Mouse (Mus musculus) olfactory bulb, adult 2 months (tissue): ENCODE data around the gene Tbc1d1. TPM values are rescaled to one million over a fixed set of nuclear protein-coding genes. Genes with fewer than 3 reads are reported as not detected.

Experiments
- H3K27ac ChIP-seq: fragments of 200-500 bp; 2 replicates; pipeline ENCODE4 v1.5.1; 2012; ENCODE audit warnings: low read depth, low read length; ENCODE audit not compliant: insufficient read depth
- H3K4me1 ChIP-seq: fragments of 200-500 bp; 2 replicates; pipeline ENCODE4 v1.6.1; 2012; ENCODE audit warnings: low read length; ENCODE audit not compliant: control insufficient read depth, insufficient read depth
- H3K4me3 ChIP-seq: fragments of 200-500 bp; 2 replicates; pipeline ENCODE4 v1.5.1; 2012; ENCODE audit warnings: mild to moderate bottlenecking, low read depth, low read length, moderate library complexity; ENCODE audit not compliant: insufficient read depth
- CTCF ChIP-seq: fragments of 200-500 bp; IDR thresholded peaks from 2 replicates; pipeline ENCODE4 v1.5.1; 2012; ENCODE audit warnings: low read depth, mild to moderate bottlenecking, low read length, moderate library complexity; ENCODE audit not compliant: insufficient read depth
- POLR2A ChIP-seq: fragments of 200-500 bp; IDR thresholded peaks from 2 replicates; pipeline ENCODE4 v1.6.1; 2012; ENCODE audit warnings: mild to moderate bottlenecking, low read depth, low read length, moderate library complexity; ENCODE audit not compliant: insufficient read depth
- WGBS: fragments of 180-500 bp; shearing (Covaris S2); methylation state at CpG from one replicate; pipeline ENCODE4 v1.1.7; 2018; 5-methylcytosine and 5-hydroxymethylcytosine counted together
- polyA plus RNA-seq: library from polyadenylated mRNA; stranded (reverse); fragments of >200 nt; gene quantifications from 2 replicates; pipeline ENCODE4 v1.2.4, GENCODE M21; 2012; ENCODE audit warnings: low replicate concordance; ENCODE audit not compliant: missing spikeins, insufficient read depth, insufficient read length

Tbc1d1 gene
- polyA plus RNA-seq, 1 experiment, result not detected

DNA sequence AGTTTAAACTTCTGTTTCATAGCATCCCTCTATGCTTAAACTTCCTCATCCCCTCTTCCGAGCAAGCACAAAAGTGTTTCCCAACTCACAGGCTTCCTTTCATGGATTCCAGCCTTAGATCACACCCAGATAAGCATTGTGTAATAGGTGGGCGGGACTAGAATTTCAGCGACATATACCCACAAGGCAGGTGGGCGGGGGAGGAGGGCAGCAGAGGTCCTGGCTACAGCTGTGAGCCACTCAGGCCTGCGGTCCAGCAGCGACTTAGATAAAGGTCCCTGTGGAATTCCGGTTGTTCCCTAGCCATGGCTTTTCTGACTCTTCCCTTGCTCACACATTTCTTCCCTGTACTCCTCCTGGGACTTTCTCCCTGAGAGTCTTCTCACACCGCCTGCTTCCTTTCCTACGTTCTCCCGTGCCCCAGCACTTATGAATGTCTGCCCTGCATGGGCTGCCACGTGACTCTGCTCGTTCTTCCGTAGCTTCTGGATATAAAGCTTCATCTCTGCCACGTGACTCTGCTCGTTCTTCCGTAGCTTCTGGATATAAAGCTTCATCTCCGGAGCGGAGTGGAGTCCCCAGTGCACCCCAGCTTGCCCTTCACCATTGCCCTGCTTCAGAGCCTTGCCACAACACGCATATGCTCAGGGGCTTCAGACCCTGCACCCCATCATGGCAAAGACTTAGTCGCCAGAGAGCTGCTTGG lies 142.4 kb downstream of the Tbc1d1 start:
- TF ChIP-seq CTCF, result no peak
- no peak for TF ChIP-seq POLR2A
- Histone ChIP-seq H3K27ac (0 out of 2 replicates have a peak overlapping the region, but pooled peaks have one; percentile 23), H3K4me1 (peaks cover 19% of the 10 kb centered on the region), H3K4me3 (no peak overlapping the region)
- WGBS, result 59% methylated on average over 20 of the region's 20 CpGs

DNA sequence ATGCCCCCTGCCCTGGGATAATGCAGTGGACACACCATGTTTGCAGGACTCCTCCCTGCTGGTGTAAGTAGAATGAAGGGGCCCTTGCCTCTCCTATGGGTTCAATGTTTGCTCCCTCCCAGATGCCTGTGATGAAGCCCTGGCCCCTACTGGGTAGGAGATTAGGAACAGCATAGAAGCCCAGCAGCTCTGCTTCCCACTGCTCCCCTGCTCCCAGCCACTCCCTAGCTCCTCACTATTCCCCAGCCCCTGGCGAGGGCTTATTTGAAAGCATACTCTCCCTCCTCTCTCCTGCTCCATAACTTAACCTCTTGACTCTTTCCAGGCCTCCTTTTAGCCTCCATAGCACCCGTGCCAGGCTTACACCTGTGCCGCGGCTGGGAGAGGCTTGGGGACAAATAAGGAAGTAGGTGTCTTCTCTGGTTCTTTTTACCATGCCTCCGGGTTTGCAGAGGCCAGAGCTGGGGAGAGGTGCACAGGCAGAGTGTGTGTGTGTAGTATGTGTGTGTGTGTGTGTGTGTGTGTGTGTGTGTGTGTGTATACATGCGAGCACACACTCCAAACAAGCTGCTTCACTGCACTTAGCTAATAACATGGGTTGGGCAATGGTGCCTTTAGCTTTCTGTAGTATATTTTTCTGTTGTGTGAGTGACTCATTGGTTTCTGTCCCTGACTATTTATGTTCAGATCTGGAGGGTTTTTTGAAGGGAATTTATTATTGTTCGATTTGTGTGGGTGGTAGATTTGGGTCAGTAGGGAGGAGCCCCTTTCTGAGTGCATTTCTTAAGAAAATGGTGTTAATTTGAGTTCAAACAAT lies 143.6 kb downstream of the Tbc1d1 start:
- Histone ChIP-seq H3K4me3 (no peak overlapping the region), H3K27ac (0 out of 2 replicates have a peak overlapping the region, but pooled peaks have one; percentile 31), H3K4me1 (peaks cover 19% of the 10 kb centered on the region)
- TF ChIP-seq POLR2A, result no peak
- TF ChIP-seq CTCF, result no peak
- WGBS, result 61% methylated on average over 7 of the region's 7 CpGs

DNA sequence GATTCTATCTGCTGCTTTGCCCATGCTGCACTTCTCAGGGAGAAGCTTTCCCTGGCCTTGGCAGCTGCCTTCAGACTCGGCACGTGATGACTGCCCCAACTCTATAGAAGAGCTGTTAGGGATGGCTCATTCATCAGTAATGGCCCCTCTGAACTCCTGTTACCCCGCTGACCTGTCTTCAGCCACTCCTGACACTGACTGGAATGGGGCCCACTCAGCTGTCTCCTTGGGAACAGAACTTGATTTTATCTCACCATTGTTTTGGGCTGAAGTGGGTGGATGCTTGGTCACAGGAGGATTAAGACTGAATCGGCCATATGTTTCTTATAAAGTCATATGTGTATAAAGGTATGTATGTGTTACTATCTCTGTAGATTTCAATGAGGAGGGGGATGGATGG lies 145.1 kb downstream of the Tbc1d1 start:
- Histone ChIP-seq H3K27ac (no peak overlapping the region), H3K4me3 (no peak overlapping the region), H3K4me1 (peaks cover 19% of the 10 kb centered on the region)
- 80% methylated on average over 4 of the region's 4 CpGs for WGBS
- TF ChIP-seq POLR2A, result no peak
- TF ChIP-seq CTCF, result no peak

DNA sequence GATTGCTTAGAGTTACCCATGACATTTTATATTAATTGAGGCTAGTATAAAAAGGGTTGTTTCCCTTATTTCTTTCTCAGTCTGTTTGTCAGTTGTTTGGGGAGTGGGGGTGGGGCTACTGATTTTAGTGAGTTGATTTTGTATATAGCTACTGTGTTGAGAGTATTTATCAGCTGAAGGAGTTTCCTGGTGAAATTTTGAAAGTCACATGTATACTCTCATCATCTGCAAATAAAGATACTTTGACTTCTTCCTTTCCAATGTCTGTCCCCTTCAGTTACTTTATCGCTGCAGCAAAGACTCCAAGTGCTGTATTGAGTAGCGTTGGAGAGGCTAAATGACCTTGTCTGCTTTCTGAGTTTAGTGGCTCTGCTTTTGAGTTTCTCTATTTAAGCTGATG lies 151.2 kb downstream of the Tbc1d1 start:
- WGBS, result 96% methylated on average over 2 of the region's 2 CpGs
- H3K27ac ChIP-seq, result no peak overlapping the region
- TF ChIP-seq CTCF (no peak), POLR2A (no peak)
- no peaks in the 10 kb centered on the region for H3K4me1 ChIP-seq
- no peak overlapping the region for H3K4me3 ChIP-seq

DNA sequence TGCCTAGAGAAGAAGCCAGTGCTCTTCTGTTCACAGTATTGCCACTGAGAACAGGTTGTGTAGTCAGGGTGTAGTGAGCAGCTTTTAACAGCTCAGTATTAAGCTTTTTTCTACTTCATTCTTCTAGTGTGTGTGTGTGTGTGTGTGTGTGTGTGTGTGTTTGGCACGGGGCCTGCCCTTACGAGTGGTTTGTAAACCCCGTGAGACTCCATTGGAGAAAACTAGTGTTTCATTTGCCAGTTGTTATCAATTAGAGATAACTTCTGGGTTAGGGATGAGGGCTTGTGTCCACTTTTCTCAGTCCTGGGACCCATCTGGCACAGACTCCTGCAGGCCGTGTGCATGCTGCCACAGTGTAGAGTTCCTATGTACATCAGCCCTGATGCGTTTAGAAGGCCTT lies 156.2 kb downstream of the Tbc1d1 start:
- 56% methylated on average over 5 of the region's 5 CpGs for WGBS
- Histone ChIP-seq H3K27ac (no peak overlapping the region), H3K4me1 (peaks cover 26% of the 10 kb centered on the region), H3K4me3 (no peak overlapping the region)
- TF ChIP-seq CTCF (no peak), POLR2A (no peak)

DNA sequence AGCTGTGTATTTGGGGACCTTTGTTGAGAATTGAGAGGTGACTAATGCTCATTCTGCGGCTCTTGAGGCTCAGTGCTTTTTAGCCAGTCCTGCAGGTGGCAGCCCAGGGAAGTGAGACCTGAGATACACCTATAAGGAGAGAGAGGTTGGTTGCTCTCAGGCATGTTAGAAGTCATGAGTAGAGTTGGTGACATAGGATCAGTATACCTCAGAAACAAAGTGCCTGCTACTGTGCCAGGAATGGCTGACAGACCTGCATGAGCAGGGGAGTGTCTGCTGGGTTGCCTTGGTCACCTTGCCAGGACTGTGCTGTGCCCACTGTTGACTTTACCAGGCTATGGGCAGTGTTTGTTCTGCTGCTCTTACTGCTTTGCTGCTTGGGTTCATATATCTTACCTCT lies 157.4 kb downstream of the Tbc1d1 start:
- Histone ChIP-seq H3K4me1 (peaks cover 26% of the 10 kb centered on the region), H3K4me3 (no peak overlapping the region), H3K27ac (0 out of 2 replicates have a peak overlapping the region, but pooled peaks have one; percentile 21)
- no peak for TF ChIP-seq POLR2A
- TF ChIP-seq CTCF, result no peak
- 91% methylated on average over 1 of the region's 1 CpGs for WGBS

DNA sequence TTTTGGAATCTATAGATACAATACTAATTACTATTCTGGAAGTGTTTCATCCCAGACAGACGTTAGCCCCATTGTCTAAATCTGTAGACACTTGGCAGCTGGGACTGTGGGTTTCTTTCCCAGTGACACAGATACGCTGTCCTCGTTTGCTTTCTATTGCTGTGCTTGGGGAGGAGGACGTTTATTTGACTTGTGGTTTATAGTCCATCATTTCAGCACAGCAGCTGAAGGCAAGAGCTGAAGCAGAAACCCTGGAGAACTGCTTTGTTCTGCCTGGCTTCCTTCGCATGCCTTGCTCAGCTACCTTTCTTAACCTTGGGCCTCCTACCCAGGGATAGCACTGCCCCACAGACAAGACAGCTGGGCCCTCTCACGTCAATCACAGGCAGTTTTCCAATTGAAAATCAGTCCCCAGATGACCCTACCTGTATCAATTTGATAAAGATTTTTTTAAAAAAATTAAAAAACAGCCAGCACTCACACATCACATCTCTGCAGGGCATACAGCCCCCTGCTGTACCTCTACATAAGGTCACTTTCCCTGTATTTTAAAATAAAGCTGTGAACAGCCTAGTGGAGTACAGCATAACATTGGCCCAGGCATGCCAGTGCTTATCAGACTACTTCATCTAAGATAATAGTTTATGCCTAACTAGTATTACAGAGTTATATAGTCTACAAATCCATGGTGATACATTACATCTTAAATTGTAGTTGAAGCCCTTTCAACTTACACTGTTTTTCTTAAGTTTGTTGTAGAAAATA lies 158.4 kb downstream of the Tbc1d1 start:
- Histone ChIP-seq H3K4me1 (peaks cover 26% of the 10 kb centered on the region), H3K27ac (no peak overlapping the region)
- no peak for TF ChIP-seq CTCF
- TF ChIP-seq POLR2A, result no peak

DNA sequence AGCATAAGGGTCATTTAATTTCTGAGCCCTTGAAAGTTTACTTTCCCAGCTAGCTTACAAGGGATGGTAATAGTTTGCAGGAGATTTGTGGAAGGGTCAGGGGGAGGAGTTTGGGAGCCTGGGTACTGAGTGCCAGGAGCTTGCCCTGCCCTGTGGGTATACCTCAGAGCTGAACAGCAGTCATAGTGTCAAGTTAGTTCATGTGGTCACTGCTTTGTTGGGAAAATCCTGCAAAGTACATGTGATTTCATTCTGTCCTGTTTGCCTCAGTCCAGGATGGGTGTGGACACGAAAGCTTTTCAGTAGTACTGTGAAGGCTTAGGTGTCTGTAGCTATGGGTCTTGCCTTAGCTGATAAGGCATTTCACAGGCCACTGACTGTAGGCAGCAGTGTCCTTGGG lies 159.0 kb downstream of the Tbc1d1 start:
- H3K27ac ChIP-seq, result no peak overlapping the region
- H3K4me3 ChIP-seq, result no peak overlapping the region
- no peak for TF ChIP-seq POLR2A
- TF ChIP-seq CTCF, result no peak
- 87% methylated on average over 1 of the region's 1 CpGs for WGBS
- peaks cover 26% of the 10 kb centered on the region for H3K4me1 ChIP-seq

More for the DNA sequence above, 158.4 kb downstream of the Tbc1d1 start:
- no peak overlapping the region for H3K4me3 ChIP-seq
- WGBS, result 27% methylated on average over 6 of the region's 6 CpGs

DNA sequence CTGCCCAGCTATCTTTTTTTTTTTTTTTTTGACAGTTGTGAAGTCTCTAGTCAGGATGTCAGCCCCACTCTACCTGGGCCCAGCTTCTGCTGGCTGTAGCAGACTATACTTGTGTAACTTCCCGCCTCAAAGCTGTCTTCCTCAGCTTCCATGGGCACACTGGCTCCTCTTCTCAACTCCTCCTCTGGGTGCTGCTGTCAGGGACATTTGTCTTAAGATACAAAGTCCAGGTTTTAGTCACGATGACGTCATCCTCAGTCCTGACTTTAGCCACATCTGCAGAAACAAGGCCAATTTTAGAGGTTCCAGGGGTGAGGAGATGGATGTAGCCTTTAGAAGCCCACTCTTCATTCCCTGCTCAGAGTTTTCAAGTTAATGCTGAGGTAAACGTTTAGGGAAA lies 167.2 kb downstream of the Tbc1d1 start:
- Histone ChIP-seq H3K4me1 (peaks cover 20% of the 10 kb centered on the region), H3K4me3 (no peak overlapping the region), H3K27ac (no peak overlapping the region)
- 95% methylated on average over 4 of the region's 4 CpGs for WGBS
- TF ChIP-seq POLR2A, result no peak
- TF ChIP-seq CTCF, result no peak
